Mouse (Mus musculus) heart, postnatal 0 days (tissue): ENCODE measurements around the gene E330009J07Rik. TPM values are rescaled to one million over a fixed set of nuclear protein-coding genes. Genes with fewer than 3 reads are reported as not detected.
A peak's percentile ranks its signal among the peaks of the same experiment; 100 is the strongest.

Experiments used
- ATAC-seq: fragments of 200-750 bp; cut with Nextera tagmentation; 2 replicates; pipeline ENCODE4 v1.8.0; 2017; ENCODE audit warnings: low read depth, moderate number of reproducible peaks, moderate library complexity; ENCODE audit not compliant: insufficient read depth
- DNase-seq: peaks from one replicate; pipeline ENCODE4 v3.0.0-alpha.2; 2016; ENCODE audit warnings: low spot score
- H3K27ac ChIP-seq: fragments of 300-500 bp; sonication (generic); 2 replicates; pipeline ENCODE4 v1.5.1; 2014; ENCODE audit warnings: low read depth, mild to moderate bottlenecking
- H3K27me3 ChIP-seq: fragments of 300-500 bp; sonication (generic); 2 replicates; pipeline ENCODE4 v1.6.1; 2014; ENCODE audit warnings: low read length, mixed read lengths; ENCODE audit not compliant: control insufficient read depth, insufficient read depth
- H3K36me3 ChIP-seq: fragments of 300-500 bp; sonication (generic); replicated peaks from 2 replicates; pipeline ENCODE4 v1.6.1; 2014; ENCODE audit warnings: low read length, mixed read lengths; ENCODE audit not compliant: control insufficient read depth, insufficient read depth
- H3K4me1 ChIP-seq: fragments of 300-500 bp; sonication (generic); 2 replicates; pipeline ENCODE4 v1.6.1; 2014; ENCODE audit warnings: antibody characterized with exemption; ENCODE audit not compliant: control insufficient read depth, insufficient read depth
- H3K4me2 ChIP-seq: fragments of 300-500 bp; sonication (generic); 2 replicates; pipeline ENCODE4 v1.6.1; 2014; ENCODE audit warnings: low read depth, mild to moderate bottlenecking, low read length, moderate library complexity
- H3K4me3 ChIP-seq: fragments of 300-500 bp; sonication (generic); 2 replicates; pipeline ENCODE4 v1.5.1; 2014; ENCODE audit warnings: low read depth, low read length
- H3K9ac ChIP-seq: fragments of 300-500 bp; sonication (generic); replicated peaks from 2 replicates; pipeline ENCODE4 v1.6.1; 2014; ENCODE audit warnings: low read depth, low read length, mixed read lengths
- H3K9me3 ChIP-seq: fragments of 300-500 bp; sonication (generic); replicated peaks from 2 replicates; pipeline ENCODE4 v1.6.1; 2016; ENCODE audit warnings: low read length; ENCODE audit not compliant: control insufficient read depth
- CTCF ChIP-seq: IDR thresholded peaks from 2 replicates; pipeline ENCODE4 v1.5.1; 2016; ENCODE audit warnings: antibody characterized with exemption, control low read depth, low read depth
- EP300 ChIP-seq: IDR thresholded peaks from 2 replicates; pipeline ENCODE4 v1.6.1; 2016; ENCODE audit warnings: antibody characterized with exemption, low read depth
- WGBS: fragments of 180-500 bp; shearing (Covaris S2); extraction: QIAGEN DNeasy Blood & Tissue Kit; methylation state at CpG from one replicate; pipeline ENCODE4 v1.1.7; 2014; 5-methylcytosine and 5-hydroxymethylcytosine counted together
- polyA plus RNA-seq: library from polyadenylated mRNA; unstranded; fragments of >200 nt; fragmentation: Nextera tagmentation; extraction: Ambion mirVana; gene quantifications from 2 replicates; pipeline ENCODE4 v1.2.1, GENCODE M21; 2015
- total RNA-seq: library from RNA; depleted of rRNA; stranded (reverse); fragments of >200 nt; gene quantifications from 2 replicates; pipeline ENCODE4 v1.2.3, GENCODE M21; 2014; ENCODE audit warnings: low replicate concordance

The E330009J07Rik gene
- total and polyA plus RNA-seq, 2 experiments from 2014 or later = 1.1 to 13.7 TPM

DNA sequence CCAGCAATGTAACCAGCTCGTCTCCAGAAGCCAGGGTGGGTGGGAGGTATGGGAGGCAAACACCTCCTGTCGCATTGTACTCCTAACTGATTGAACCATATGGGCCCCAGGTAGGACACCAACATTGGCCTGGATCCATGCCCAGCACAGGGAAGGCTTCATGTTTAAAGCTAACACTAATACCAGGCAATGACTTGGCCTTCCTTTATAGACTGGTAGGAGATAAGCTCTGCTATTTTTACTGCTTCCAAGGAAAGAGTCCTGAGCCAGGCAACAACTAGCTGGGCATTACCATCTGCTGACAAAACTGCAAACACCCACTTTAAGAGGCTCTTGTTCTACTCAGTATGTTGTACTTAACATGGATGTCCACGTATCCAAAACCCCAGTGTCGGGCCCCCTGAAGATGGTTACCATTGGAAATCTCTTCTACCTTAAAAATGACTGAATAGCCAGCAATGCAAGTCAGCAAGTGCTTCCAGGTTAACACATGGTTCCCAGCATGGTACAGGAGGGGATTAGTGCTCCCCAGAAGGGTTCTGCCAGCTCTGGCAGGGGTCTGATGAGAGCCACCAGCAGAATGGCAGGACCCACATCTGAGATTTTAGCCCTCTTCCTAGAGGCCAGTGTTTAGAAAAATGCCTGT, 32.2 kb downstream of the E330009J07Rik start:
- ATAC-seq = no peak
- 62% methylated on average over 4 of the region's 4 CpGs for WGBS

DNA sequence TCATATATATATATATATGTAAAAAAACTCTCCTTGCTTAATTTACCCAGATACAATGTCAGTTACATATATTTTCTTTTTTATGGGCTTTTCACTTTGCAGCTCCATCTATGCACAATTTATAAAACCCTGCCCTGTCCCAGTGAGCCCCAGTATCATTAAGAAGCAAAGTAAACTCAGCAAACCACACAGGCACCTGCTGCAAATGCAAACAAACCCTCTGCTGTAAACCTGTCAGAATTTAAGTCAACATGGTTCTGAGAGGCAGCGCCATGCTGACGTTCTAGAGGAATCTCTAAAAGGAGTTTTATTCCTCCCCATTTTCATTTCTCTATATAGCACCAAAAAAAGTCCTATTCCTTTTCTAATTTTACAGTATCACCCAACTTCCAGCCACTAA, 33.9 kb downstream of the E330009J07Rik start:
- Histone ChIP-seq H3K9ac (no peak overlapping the region), H3K4me3 (no peak overlapping the region), H3K36me3 (peaks cover 25% of the 10 kb centered on the region; the same call in 1 of the 2 replicates), H3K27me3 (no peaks in the 10 kb centered on the region), H3K27ac (no peak overlapping the region), H3K4me1 (no peaks in the 10 kb centered on the region), H3K9me3 (no peaks in the 10 kb centered on the region), H3K4me2 (no peak overlapping the region)
- no peak for ATAC-seq
- no peak for DNase-seq
- 89% methylated on average over 2 of the region's 2 CpGs for WGBS
- no peak for TF ChIP-seq EP300
- TF ChIP-seq CTCF = no peak

More for the DNA sequence above, 32.2 kb downstream of the E330009J07Rik start:
- peaks cover 17% of the 10 kb centered on the region; the same call in 1 of the 2 replicates for H3K36me3 ChIP-seq
- no peaks in the 10 kb centered on the region for H3K4me1 ChIP-seq
- no peak overlapping the region for H3K4me2 ChIP-seq
- TF ChIP-seq EP300 (no peak), CTCF (no peak)
- no peaks in the 10 kb centered on the region for H3K27me3 ChIP-seq
- no peak overlapping the region for H3K4me3 ChIP-seq
- no peak overlapping the region for H3K27ac ChIP-seq
- DNase-seq = no peak
- H3K9me3 ChIP-seq = no peaks in the 10 kb centered on the region
- H3K9ac ChIP-seq = no peak overlapping the region

DNA sequence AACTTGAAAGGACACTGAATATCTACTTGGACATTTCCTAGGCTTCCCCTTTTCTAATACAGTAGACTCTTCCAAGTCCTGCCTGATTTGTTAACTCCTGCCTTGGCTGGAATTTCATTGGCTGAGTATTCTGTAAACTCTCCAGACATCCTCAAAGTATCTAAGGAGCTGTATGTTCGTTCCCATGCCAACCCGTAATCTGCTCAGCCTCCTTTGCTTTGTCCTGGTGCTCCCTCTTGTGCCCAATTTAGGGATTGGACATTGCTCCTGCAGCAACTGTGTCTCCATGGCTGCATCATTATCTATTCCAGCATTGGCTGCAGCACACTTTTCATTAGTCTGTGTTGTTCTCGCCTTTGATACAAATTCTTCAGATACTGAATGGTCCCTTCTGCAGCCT, 42.7 kb downstream of the E330009J07Rik start:
- ATAC-seq = peak; percentile 79
- DNase-seq = peak; percentile 65
- H3K27me3 ChIP-seq = no peaks in the 10 kb centered on the region
- no peak overlapping the region for H3K4me3 ChIP-seq
- TF ChIP-seq EP300 (no peak), CTCF (peak; percentile 85)
- H3K27ac ChIP-seq = no peak overlapping the region
- 22% methylated on average over 3 of the region's 3 CpGs for WGBS
- H3K4me2 ChIP-seq = no peak overlapping the region
- no peak overlapping the region for H3K9ac ChIP-seq
- H3K36me3 ChIP-seq = 0 out of 2 replicates have a peak, but pooled peaks cover 29% of the 10 kb centered on the region
- H3K4me1 ChIP-seq = no peaks in the 10 kb centered on the region
- H3K9me3 ChIP-seq = no peaks in the 10 kb centered on the region

DNA sequence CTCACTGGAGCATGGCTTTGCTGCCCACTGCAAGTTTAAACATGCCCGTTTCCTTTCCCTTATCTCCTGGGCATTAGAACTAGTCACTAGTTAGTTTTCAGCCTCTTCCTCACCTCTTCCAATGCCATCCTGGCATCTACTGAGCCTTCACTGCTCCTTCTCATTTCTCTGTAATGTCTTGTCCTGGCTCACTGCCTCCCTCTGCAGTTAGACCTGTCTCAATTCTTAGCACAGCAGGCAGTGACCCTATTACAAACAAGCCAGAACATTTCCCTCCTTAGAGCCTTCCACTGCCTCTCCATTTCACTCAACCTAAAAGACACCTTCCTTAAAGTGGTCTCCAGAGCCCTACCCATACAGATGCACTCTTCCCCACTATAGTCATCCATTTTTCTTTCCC, 45.0 kb downstream of the E330009J07Rik start:
- Histone ChIP-seq H3K4me2 (no peak overlapping the region), H3K4me3 (no peak overlapping the region), H3K27me3 (no peaks in the 10 kb centered on the region), H3K9me3 (no peaks in the 10 kb centered on the region), H3K4me1 (no peaks in the 10 kb centered on the region), H3K27ac (no peak overlapping the region), H3K9ac (no peak overlapping the region), H3K36me3 (0 out of 2 replicates have a peak, but pooled peaks cover 21% of the 10 kb centered on the region)
- no peak for ATAC-seq
- TF ChIP-seq CTCF (0 out of 2 replicates have a peak, but pooled peaks have one; percentile 11), EP300 (no peak)
- WGBS = 71% methylated on average over 1 of the region's 1 CpGs
- DNase-seq = no peak

DNA sequence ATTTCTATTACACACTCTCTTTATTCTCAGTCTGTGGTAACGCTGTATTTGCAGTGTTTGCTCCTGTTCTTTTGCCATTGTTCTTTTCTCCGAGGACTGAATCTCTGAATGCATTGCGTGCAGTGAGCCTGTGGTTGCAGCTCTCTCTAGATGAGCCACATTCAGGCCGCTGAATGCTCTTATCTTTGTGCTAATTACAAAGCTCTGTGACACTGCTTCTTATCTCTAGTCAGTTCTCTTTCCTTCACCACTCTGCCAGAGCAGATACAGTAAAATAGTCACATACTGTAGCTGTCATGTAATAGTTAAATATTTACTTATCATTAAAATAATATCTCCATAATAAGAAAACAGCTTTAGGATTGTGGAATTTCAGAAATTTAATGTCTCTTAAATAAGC, 47.3 kb downstream of the E330009J07Rik start:
- Histone ChIP-seq H3K9me3 (no peaks in the 10 kb centered on the region), H3K27ac (no peak overlapping the region), H3K36me3 (0 out of 2 replicates have a peak, but pooled peaks cover 10% of the 10 kb centered on the region), H3K4me1 (no peaks in the 10 kb centered on the region), H3K4me2 (no peak overlapping the region), H3K4me3 (no peak overlapping the region), H3K27me3 (no peaks in the 10 kb centered on the region), H3K9ac (no peak overlapping the region)
- ATAC-seq = no peak
- WGBS = 18% methylated on average over 4 of the region's 4 CpGs
- DNase-seq = no peak
- TF ChIP-seq CTCF (no peak), EP300 (no peak)

DNA sequence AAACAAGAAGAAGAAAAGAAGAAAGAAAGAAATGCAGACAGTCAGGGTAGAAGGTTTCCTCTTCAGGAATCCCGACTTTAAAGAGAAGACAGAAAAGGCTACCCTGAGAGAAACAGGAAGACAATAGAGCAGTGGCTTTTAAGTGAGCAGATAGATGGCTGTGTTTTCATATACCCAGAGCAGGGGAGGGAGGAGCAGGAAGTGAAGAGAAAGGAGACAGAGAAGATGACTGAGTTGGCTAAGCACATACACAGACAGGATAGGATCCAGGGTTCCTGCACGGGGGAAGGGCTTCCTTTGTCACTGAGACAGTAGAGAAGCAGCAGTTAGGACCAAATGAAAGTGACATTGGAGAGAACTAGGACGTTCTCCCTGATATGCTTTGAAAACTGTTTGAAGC, 50.3 kb downstream of the E330009J07Rik start:
- H3K9me3 ChIP-seq = no peaks in the 10 kb centered on the region
- DNase-seq = no peak
- H3K27ac ChIP-seq = no peak overlapping the region
- H3K4me2 ChIP-seq = no peak overlapping the region
- 0 out of 2 replicates have a peak, but pooled peaks cover 4% of the 10 kb centered on the region for H3K36me3 ChIP-seq
- no peak for ATAC-seq
- no peaks in the 10 kb centered on the region for H3K27me3 ChIP-seq
- no peaks in the 10 kb centered on the region for H3K4me1 ChIP-seq
- H3K4me3 ChIP-seq = no peak overlapping the region
- no peak for TF ChIP-seq EP300
- TF ChIP-seq CTCF = no peak
- WGBS = 50% methylated on average over 3 of the region's 3 CpGs
- no peak overlapping the region for H3K9ac ChIP-seq
